Mouse (Mus musculus) CH12.LX (cell line): Measurements from ENCODE around the gene Glt8d2. TPM values are rescaled to one million over a fixed set of nuclear protein-coding genes. Genes with fewer than 3 reads are reported as not detected.

ENCODE experiments used
- DNase-seq: peaks from one replicate; pipeline ENCODE4 v3.0.0-alpha.2; 2013; ENCODE audit errors: extremely low read depth
- H3K27ac ChIP-seq: 2 replicates; pipeline ENCODE4 v1.5.1; 2012; ENCODE audit warnings: low read depth, mild to moderate bottlenecking, control low read depth, moderate library complexity; ENCODE audit not compliant: insufficient read depth
- H3K27me3 ChIP-seq: replicated peaks from 2 replicates; pipeline ENCODE3; 2012; ENCODE audit warnings: inconsistent platforms
- H3K36me3 ChIP-seq, 2 experiments: replicated peaks in 1 of 2; 2 replicates each; pipeline versions ENCODE3 to v1.6.1; 2012; ENCODE audit warnings: inconsistent platforms in 1 of 2, low read length in 1 of 2, mild to moderate bottlenecking in 1 of 2, mixed read lengths in 1 of 2, moderate library complexity in 1 of 2; ENCODE audit not compliant: control insufficient read depth in 1 of 2, insufficient read depth in 1 of 2
- H3K4me1 ChIP-seq, 2 experiments: 2 replicates each; pipeline ENCODE4 v1.6.1; 2012; ENCODE audit warnings: inconsistent platforms in 1 of 2, moderate library complexity in 1 of 2; ENCODE audit not compliant: insufficient read depth in 2 of 2, control insufficient read depth in 1 of 2
- H3K4me2 ChIP-seq: 2 replicates; pipeline ENCODE4 v1.6.1; 2012; ENCODE audit warnings: low read depth, mild to moderate bottlenecking, control low read depth; ENCODE audit not compliant: poor library complexity, insufficient read depth, severe bottlenecking
- H3K4me3 ChIP-seq, 3 experiments: fragments of 150-350 bp in 1 of 3; sonication (generic) in 1 of 3; replicated peaks in 1 of 3; 2 replicates each; pipeline versions ENCODE3 to v1.5.1; 2011 to 2012; ENCODE audit warnings: low read depth in 2 of 3, low read length in 2 of 3, mild to moderate bottlenecking in 2 of 3, moderate library complexity in 2 of 3, control low read depth in 1 of 3, improper control_type of control experiment in 1 of 3, inconsistent platforms in 1 of 3, mixed read lengths in 1 of 3; ENCODE audit not compliant: poor library complexity in 1 of 3
- H3K79me2 ChIP-seq: replicated peaks from 2 replicates; pipeline ENCODE4 v1.6.1; 2012; ENCODE audit warnings: mild to moderate bottlenecking, moderate library complexity; ENCODE audit not compliant: control insufficient read depth, poor library complexity, insufficient read depth, severe bottlenecking; ENCODE audit errors: extremely low read depth
- H3K9ac ChIP-seq: 2 replicates; pipeline ENCODE4 v1.6.1; 2012; ENCODE audit warnings: low read depth, mild to moderate bottlenecking, control low read depth, moderate library complexity; ENCODE audit not compliant: insufficient read depth
- H3K9me3 ChIP-seq: replicated peaks from 2 replicates; pipeline ENCODE3; 2012; ENCODE audit warnings: low read length, inconsistent platforms, mixed read lengths
- CHD1 ChIP-seq: IDR thresholded peaks from 2 replicates; pipeline ENCODE4 v1.6.1; 2012; ENCODE audit warnings: low read depth, low read length, improper control_type of control experiment, inconsistent platforms
- CHD2 ChIP-seq: IDR thresholded peaks from 2 replicates; pipeline ENCODE4 v1.6.1; 2011; ENCODE audit warnings: low read length, improper control_type of control experiment
- E2F4 ChIP-seq: IDR thresholded peaks from 2 replicates; pipeline ENCODE4 v1.6.1; 2011; ENCODE audit warnings: low read depth, low read length, improper control_type of control experiment; ENCODE audit not compliant: insufficient replicate concordance
- ELF1 ChIP-seq: IDR thresholded peaks from 2 replicates; pipeline ENCODE4 v1.6.1; 2014; ENCODE audit warnings: low read depth, mild to moderate bottlenecking, inconsistent platforms, low read length, improper control_type of control experiment
- EP300 ChIP-seq: IDR thresholded peaks from 2 replicates; pipeline ENCODE4 v1.6.1; 2011; ENCODE audit warnings: low read length, improper control_type of control experiment
- ETS1 ChIP-seq: conservative IDR thresholded peaks from 2 replicates; pipeline ENCODE4 v1.6.1; 2012; ENCODE audit warnings: low read depth, mild to moderate bottlenecking, inconsistent platforms, low read length, improper control_type of control experiment, moderate library complexity
- GABPA ChIP-seq: IDR thresholded peaks from 2 replicates; pipeline ENCODE4 v1.6.1; 2012; ENCODE audit warnings: low read depth, low read length, improper control_type of control experiment, inconsistent platforms; ENCODE audit not compliant: insufficient replicate concordance
- HCFC1 ChIP-seq: IDR thresholded peaks from 2 replicates; pipeline ENCODE4 v1.6.1; 2012; ENCODE audit warnings: low read depth, mild to moderate bottlenecking, inconsistent platforms, low read length, improper control_type of control experiment
- IRF4 ChIP-seq: IDR thresholded peaks from 2 replicates; pipeline ENCODE4 v1.6.1; 2014; ENCODE audit warnings: low read depth, mild to moderate bottlenecking, inconsistent platforms, low read length, improper control_type of control experiment
- JUN ChIP-seq: IDR thresholded peaks from 2 replicates; pipeline ENCODE4 v1.6.1; 2011; ENCODE audit warnings: low read depth, mild to moderate bottlenecking, low read length, improper control_type of control experiment, moderate library complexity; ENCODE audit not compliant: insufficient read depth
- JUND ChIP-seq: conservative IDR thresholded peaks from 2 replicates; pipeline ENCODE4 v1.6.1; 2011; ENCODE audit warnings: low read depth, low read length, improper control_type of control experiment
- KAT2A ChIP-seq: IDR thresholded peaks from 2 replicates; pipeline ENCODE4 v1.6.1; 2012; ENCODE audit warnings: low read length, improper control_type of control experiment, inconsistent platforms; ENCODE audit not compliant: insufficient replicate concordance
- MAZ ChIP-seq: IDR thresholded peaks from 2 replicates; pipeline ENCODE4 v1.6.1; 2012; ENCODE audit warnings: low read depth, mild to moderate bottlenecking, inconsistent platforms, low read length, improper control_type of control experiment, moderate library complexity
- MEF2A ChIP-seq: IDR thresholded peaks from 2 replicates; pipeline ENCODE4 v1.6.1; 2014; ENCODE audit warnings: low read depth, mild to moderate bottlenecking, inconsistent platforms, low read length, improper control_type of control experiment, borderline replicate concordance
- MXI1 ChIP-seq: IDR thresholded peaks from 2 replicates; pipeline ENCODE4 v1.6.1; 2011; ENCODE audit warnings: mild to moderate bottlenecking, low read depth, low read length, improper control_type of control experiment
- MYC ChIP-seq: IDR thresholded peaks from 2 replicates; pipeline ENCODE4 v1.6.1; 2011; ENCODE audit warnings: low read depth, mild to moderate bottlenecking, improper control_type of control experiment, low read length
- NELFE ChIP-seq: IDR thresholded peaks from 2 replicates; pipeline ENCODE4 v1.6.1; 2011; ENCODE audit warnings: low read depth, low read length, improper control_type of control experiment
- PAX5 ChIP-seq: IDR thresholded peaks from 2 replicates; pipeline ENCODE4 v1.6.1; 2012; ENCODE audit warnings: low read length, inconsistent platforms, mixed read lengths
- POLR2A ChIP-seq: IDR thresholded peaks from 2 replicates; pipeline ENCODE4 v1.6.1; 2011; ENCODE audit warnings: low read depth, mild to moderate bottlenecking, improper control_type of control experiment, low read length
- RCOR1 ChIP-seq: conservative IDR thresholded peaks from 2 replicates; pipeline ENCODE4 v1.6.1; 2012; ENCODE audit warnings: low read depth, mild to moderate bottlenecking, inconsistent platforms, low read length, improper control_type of control experiment
- SMC3 ChIP-seq: IDR thresholded peaks from 2 replicates; pipeline ENCODE4 v1.6.1; 2011; ENCODE audit warnings: low read depth, low read length, improper control_type of control experiment
- UBTF ChIP-seq: IDR thresholded peaks from 2 replicates; pipeline ENCODE4 v1.6.1; 2012; ENCODE audit warnings: low read depth, mild to moderate bottlenecking, inconsistent platforms, low read length, improper control_type of control experiment, moderate library complexity
- USF1 ChIP-seq: IDR thresholded peaks from 2 replicates; pipeline ENCODE4 v1.6.1; 2014; ENCODE audit warnings: low read depth, mild to moderate bottlenecking, inconsistent platforms, low read length, improper control_type of control experiment
- ZKSCAN1 ChIP-seq: IDR thresholded peaks from 2 replicates; pipeline ENCODE4 v1.6.1; 2012; ENCODE audit warnings: low read depth, inconsistent platforms, low read length, improper control_type of control experiment, borderline replicate concordance
- dilution Hi-C: fragments of 300-500 bp; cut with MboI; formaldehyde crosslinking; loops from 2 replicates; pipeline ENCODE4 v1.14.3; 2020; ENCODE audit warnings: low sequenced_read_pairs; ENCODE audit not compliant: extremely low pct_unique_long_range_greater_than_20kb, extremely low pct_ligation_motif_present
- in situ Hi-C: fragments of 300-500 bp; cut with MboI; formaldehyde crosslinking; loops from 3 replicates; pipeline ENCODE4 v1.14.3; 2019; ENCODE audit warnings: low sequenced_read_pairs, low pct_ligation_motif_present, low pct_unique_long_range_greater_than_20kb, mixed read lengths
- polyA plus RNA-seq: library from polyadenylated mRNA; unstranded; fragments of >175 nt; gene quantifications from 2 replicates; pipeline ENCODE4 v1.2.1, GENCODE M21; 2012; ENCODE audit warnings: low read depth; ENCODE audit not compliant: insufficient read length
- total RNA-seq, 2 experiments: library from RNA; depleted of rRNA; stranded (reverse); fragments of 300-350 nt in 1 of 2; fragments of >200 nt in 1 of 2; gene quantifications; 2 replicates each; pipeline ENCODE4 v1.2.3; 2012 to 2014

Glt8d2 gene
- total and polyA plus RNA-seq, 3 experiments: not detected

DNA sequence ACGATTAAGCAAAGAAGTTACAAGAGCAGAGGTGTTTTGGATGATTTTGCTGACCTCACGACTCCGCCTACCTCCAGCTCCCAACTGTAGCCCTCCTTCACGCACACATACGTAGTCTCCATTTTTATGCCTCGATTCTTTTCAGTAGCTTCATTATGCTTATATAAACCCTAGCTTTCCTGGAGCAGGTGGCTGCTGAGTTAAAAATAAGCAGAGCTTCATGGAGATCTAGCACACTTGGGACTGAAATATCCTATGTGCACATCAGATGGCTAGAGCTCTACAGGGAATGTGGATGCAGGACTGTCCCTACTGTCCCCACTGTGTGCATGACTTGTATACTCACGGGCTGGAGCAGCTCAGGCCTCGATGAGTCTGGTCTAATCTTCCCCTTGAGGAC, 28.6 kb downstream of the Glt8d2 start:
- Histone ChIP-seq H3K4me1 (peaks cover 0 to 3% of the 10 kb centered on the region in 2 experiments; a peak in 1 of 4 replicates), H3K9me3 (no peaks in the 10 kb centered on the region), H3K4me2 (no peak overlapping the region), H3K4me3 (no peak overlapping the region), H3K27ac (no peak overlapping the region), H3K9ac (no peak overlapping the region), H3K79me2 (no peaks in the 10 kb centered on the region), H3K36me3 (no peaks in the 10 kb centered on the region), H3K27me3 (no peaks in the 10 kb centered on the region)
- dilution Hi-C loops (no loop called here), in situ Hi-C loops (no loop called here)
- no peak for TF ChIP-seq POLR2A
- no peak for TF ChIP-seq SMC3
- no peak for TF ChIP-seq NELFE
- no peak for TF ChIP-seq UBTF
- TF ChIP-seq MEF2A: no peak
- no peak for TF ChIP-seq JUND
- no peak for TF ChIP-seq JUN
- no peak for TF ChIP-seq CHD2
- no peak for TF ChIP-seq USF1
- TF ChIP-seq KAT2A: no peak
- no peak for TF ChIP-seq E2F4
- no peak for TF ChIP-seq MYC
- TF ChIP-seq EP300: no peak
- TF ChIP-seq MAZ: no peak
- TF ChIP-seq ETS1: no peak
- DNase-seq: no peak

DNA sequence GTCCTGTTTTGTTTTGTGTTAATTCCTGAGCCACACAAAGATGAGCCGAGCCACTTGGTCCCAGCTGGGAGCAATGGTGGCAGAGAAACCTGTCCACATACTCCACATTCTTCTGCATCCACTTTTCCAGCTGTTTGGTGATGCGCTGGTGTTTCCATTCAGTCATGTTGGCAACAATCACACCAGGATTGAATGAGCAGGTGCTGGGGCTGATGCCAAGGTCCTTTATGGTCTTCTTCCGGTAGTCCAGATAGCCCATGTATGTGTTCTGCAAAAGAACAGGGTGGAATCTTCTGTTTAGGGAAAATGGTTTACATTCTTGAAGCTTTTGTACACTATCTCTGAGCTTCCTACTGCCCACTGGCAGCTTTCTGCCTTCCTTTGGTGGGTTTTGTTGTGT, 35.9 kb downstream of the Glt8d2 start:
- Histone ChIP-seq H3K27ac (no peak overlapping the region), H3K9me3 (no peaks in the 10 kb centered on the region), H3K4me2 (no peak overlapping the region), H3K4me1 (no peaks in the 10 kb centered on the region), H3K27me3 (no peaks in the 10 kb centered on the region), H3K36me3 (peaks cover 3 to 17% of the 10 kb centered on the region in 2 experiments), H3K79me2 (no peaks in the 10 kb centered on the region), H3K9ac (no peak overlapping the region), H3K4me3 (no peak overlapping the region)
- DNase-seq: no peak
- dilution Hi-C loops: no loop called here
- in situ Hi-C loops: no loop called here
- TF ChIP-seq ELF1 (no peak), MXI1 (no peak), PAX5 (no peak), GABPA (no peak), UBTF (no peak), RCOR1 (no peak), NELFE (no peak), KAT2A (no peak), HCFC1 (no peak), MYC (no peak), ZKSCAN1 (no peak), CHD1 (no peak), CHD2 (no peak), IRF4 (no peak), MEF2A (no peak)
- TF ChIP-seq, all 38 proteins: peak for 0
